Mouse (Mus musculus): ENCODE measurements at regions not wholly inside any gene's neighbourhood (a gene's known extent, or its start where the extent isn't known, plus 50 kb on each side); places are given as distances from the start of the nearest gene placed in this dataset.

DNA sequence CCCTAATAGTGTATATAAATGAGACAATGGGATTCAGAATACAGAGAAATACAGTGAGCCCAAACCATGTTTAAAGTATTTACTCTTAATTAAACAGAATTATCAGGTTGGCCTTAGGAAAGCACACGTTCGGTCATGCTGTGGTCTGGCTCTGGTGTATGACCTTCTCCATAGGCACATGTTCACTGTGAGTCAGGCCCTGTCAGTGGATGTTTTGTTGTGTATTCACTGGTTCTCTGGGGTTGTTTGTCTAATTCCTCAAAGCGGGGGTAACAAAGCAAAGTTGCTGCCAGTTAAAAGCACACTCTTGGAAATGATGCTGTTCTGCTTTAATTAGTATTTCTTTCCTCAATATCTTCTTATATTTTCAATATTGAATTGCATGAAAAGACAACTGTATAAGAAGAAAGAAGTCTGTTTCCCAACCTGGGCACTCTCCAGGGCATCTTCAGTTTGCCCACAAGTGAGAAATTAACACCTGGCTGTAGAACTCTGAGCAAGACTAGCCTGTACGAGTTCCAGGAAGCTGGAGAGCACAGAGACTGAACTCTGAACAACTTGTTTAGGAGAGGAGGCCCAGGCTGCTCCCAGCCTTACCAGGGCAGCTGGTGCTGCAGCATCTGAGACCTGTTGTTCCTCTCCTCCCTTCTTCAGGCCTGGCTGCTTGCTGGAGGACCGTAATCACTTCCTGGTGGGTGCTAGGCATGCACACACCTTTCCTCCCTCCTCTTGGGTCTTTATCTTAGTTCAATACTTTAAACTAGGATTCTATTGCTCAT lies 593.1 kb downstream of the Ttll7 start:
- Histone ChIP-seq H3K4me2 (ENCODE audit: low read depth) (no peak overlapping the region), H3K9ac (replicated peaks) (no peak overlapping the region), H3K27me3 (ENCODE audit: control insufficient read depth, insufficient read depth, low read length) (no peaks in the 10 kb centered on the region), H3K9me3 (ENCODE audit: control insufficient read depth, low read length) (no peaks in the 10 kb centered on the region), H3K4me3 (ENCODE audit: insufficient read depth in 1 of 2, low read depth in 2 of 2, low read length in 2 of 2) (no peak overlapping the region), H3K4me1 (replicated peaks; ENCODE audit: control insufficient read depth in 2 of 2, insufficient read depth in 2 of 2, low read length in 1 of 2) (no peaks in the 10 kb centered on the region), H3K27ac (no peak overlapping the region), H3K36me3 (replicated peaks; ENCODE audit: control insufficient read depth, insufficient read depth, low read depth) (no peaks in the 10 kb centered on the region)
- TF ChIP-seq CTCF (IDR thresholded peaks at IDR 0.05; ENCODE audit: low read depth) (no peak), EP300 (IDR thresholded peaks at IDR 0.05; ENCODE audit: low read depth) (no peak)
- 66% methylated on average over 5 of the region's 5 CpGs for WGBS (ENCODE audit: insufficient replicate concordance)
- ATAC-seq (ENCODE audit: insufficient read depth): no peak
- DNase-seq (ENCODE audit: low read depth in 3 of 3, low spot score in 3 of 3): no peak

DNA sequence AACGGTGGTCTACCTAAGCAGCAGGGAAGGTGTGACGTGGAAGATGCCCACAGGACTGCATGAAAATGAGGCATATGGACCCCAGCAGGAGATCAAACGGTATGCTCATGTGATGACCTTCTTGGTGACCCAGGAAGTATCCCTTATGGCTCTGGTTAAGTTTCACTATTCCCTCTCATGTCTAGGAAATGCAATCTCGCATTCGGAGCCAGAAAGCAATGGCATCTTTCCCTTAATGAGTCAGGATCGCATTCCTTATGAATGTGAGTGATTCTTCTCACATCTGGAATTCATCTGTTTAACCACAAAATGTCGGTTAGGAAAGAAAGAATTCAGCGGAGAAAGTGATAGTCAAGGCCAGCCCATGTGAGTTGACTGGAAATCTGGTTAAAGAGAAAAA lies 593.7 kb downstream of the Ttll7 start:
- H3K4me1 ChIP-seq (replicated peaks; ENCODE audit: control insufficient read depth in 2 of 2, insufficient read depth in 2 of 2, low read length in 1 of 2): no peaks in the 10 kb centered on the region
- WGBS (ENCODE audit: insufficient replicate concordance): 59% methylated on average over 8 of the region's 8 CpGs
- no peaks in the 10 kb centered on the region for H3K9me3 ChIP-seq (ENCODE audit: control insufficient read depth, low read length)
- no peaks in the 10 kb centered on the region for H3K36me3 ChIP-seq (replicated peaks; ENCODE audit: control insufficient read depth, insufficient read depth, low read depth)
- H3K9ac ChIP-seq (replicated peaks): no peak overlapping the region
- H3K27ac ChIP-seq: no peak overlapping the region
- TF ChIP-seq EP300 (IDR thresholded peaks at IDR 0.05; ENCODE audit: low read depth): no peak
- TF ChIP-seq CTCF (IDR thresholded peaks at IDR 0.05; ENCODE audit: low read depth): no peak
- H3K4me2 ChIP-seq (ENCODE audit: low read depth): no peak overlapping the region
- no peaks in the 10 kb centered on the region for H3K27me3 ChIP-seq (ENCODE audit: control insufficient read depth, insufficient read depth, low read length)
- H3K4me3 ChIP-seq (ENCODE audit: insufficient read depth in 1 of 2, low read depth in 2 of 2, low read length in 2 of 2): no peak overlapping the region
- no peak for DNase-seq (ENCODE audit: low read depth in 3 of 3, low spot score in 3 of 3)
- ATAC-seq (ENCODE audit: insufficient read depth): no peak

DNA sequence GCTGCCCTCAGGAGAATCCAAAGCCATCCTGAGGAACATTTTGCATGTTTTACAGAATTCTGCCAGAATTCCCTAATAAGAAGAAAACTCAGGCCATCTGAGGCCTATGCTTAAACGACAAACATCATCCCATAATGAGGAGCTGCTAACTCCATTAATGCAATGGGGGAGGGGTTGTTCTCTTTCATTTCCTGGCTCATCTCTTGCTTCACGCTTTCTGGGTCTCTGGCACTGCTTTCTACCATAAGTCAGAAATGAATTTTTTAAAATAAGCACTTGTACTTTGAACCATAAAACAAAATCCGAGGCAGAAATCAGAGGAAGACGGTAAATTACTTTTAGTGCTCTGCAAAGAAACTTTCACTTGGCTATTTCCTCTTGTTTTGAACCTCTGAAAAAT lies 600.0 kb downstream of the Ttll7 start:
- no peak overlapping the region for H3K4me3 ChIP-seq (ENCODE audit: insufficient read depth in 1 of 2, low read depth in 2 of 2, low read length in 2 of 2)
- no peaks in the 10 kb centered on the region for H3K36me3 ChIP-seq (replicated peaks; ENCODE audit: control insufficient read depth, insufficient read depth, low read depth)
- no peaks in the 10 kb centered on the region for H3K4me1 ChIP-seq (replicated peaks; ENCODE audit: control insufficient read depth in 2 of 2, insufficient read depth in 2 of 2, low read length in 1 of 2)
- ATAC-seq (ENCODE audit: insufficient read depth) (no peak), DNase-seq (ENCODE audit: low read depth in 3 of 3, low spot score in 3 of 3) (no peak)
- TF ChIP-seq EP300 (IDR thresholded peaks at IDR 0.05; ENCODE audit: low read depth): no peak
- TF ChIP-seq CTCF (IDR thresholded peaks at IDR 0.05; ENCODE audit: low read depth): no peak
- H3K27ac ChIP-seq: no peak overlapping the region
- no peak overlapping the region for H3K9ac ChIP-seq (replicated peaks)
- no peaks in the 10 kb centered on the region for H3K9me3 ChIP-seq (ENCODE audit: control insufficient read depth, low read length)
- no peaks in the 10 kb centered on the region for H3K27me3 ChIP-seq (ENCODE audit: control insufficient read depth, insufficient read depth, low read length)
- no peak overlapping the region for H3K4me2 ChIP-seq (ENCODE audit: low read depth)
- 54% methylated on average over 4 of the region's 4 CpGs for WGBS (ENCODE audit: insufficient replicate concordance)

DNA sequence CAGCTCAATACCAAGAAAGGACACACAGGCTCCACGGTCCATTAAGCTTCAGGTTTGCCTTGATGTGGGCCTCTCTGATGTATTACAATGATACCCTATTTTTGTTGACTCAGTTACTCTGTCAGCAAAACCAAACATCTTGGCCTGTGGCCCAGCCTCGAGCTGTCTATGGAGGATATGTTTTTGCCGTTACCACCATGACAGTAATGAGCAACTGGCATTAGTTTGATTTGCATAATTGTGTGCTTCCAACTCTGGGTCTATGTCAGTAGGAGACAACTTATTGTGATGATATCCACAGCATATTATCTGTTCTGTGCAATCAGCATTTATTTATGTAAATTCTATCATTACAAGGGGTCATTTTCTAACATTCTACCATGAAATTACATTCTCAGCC lies 603.2 kb downstream of the Ttll7 start:
- no peaks in the 10 kb centered on the region for H3K4me1 ChIP-seq (replicated peaks; ENCODE audit: control insufficient read depth in 2 of 2, insufficient read depth in 2 of 2, low read length in 1 of 2)
- WGBS (ENCODE audit: insufficient replicate concordance): 65% methylated on average over 3 of the region's 3 CpGs
- DNase-seq (ENCODE audit: low read depth in 3 of 3, low spot score in 3 of 3): no peak

DNA sequence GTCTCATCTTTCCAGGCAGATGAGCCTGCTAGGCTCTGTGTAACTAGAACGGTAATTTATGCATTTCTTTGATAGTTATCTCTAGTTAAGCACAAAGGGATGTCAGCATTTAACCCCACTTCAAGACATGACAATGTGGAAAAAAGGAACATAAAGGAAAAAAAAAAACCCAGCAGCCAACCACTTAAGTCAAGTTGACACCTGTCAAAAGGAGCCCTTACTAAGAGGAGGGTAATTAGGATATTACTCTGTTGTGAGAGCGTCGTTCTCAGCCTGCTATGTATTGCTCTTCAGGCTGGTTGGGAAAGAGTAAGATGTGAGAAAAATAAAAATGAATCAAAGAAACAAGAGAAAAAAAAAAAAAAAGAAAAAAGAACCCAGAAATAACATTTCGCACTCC lies 604.1 kb downstream of the Ttll7 start:
- Histone ChIP-seq H3K4me2 (ENCODE audit: low read depth) (no peak overlapping the region), H3K4me3 (ENCODE audit: insufficient read depth in 1 of 2, low read depth in 2 of 2, low read length in 2 of 2) (no peak overlapping the region), H3K9me3 (ENCODE audit: control insufficient read depth, low read length) (no peaks in the 10 kb centered on the region), H3K4me1 (replicated peaks; ENCODE audit: control insufficient read depth in 2 of 2, insufficient read depth in 2 of 2, low read length in 1 of 2) (no peaks in the 10 kb centered on the region), H3K27me3 (ENCODE audit: control insufficient read depth, insufficient read depth, low read length) (no peaks in the 10 kb centered on the region), H3K36me3 (replicated peaks; ENCODE audit: control insufficient read depth, insufficient read depth, low read depth) (no peaks in the 10 kb centered on the region), H3K27ac (no peak overlapping the region), H3K9ac (replicated peaks) (no peak overlapping the region)
- ATAC-seq (ENCODE audit: insufficient read depth): no peak
- no peak for DNase-seq (ENCODE audit: low read depth in 3 of 3, low spot score in 3 of 3)
- TF ChIP-seq EP300 (IDR thresholded peaks at IDR 0.05; ENCODE audit: low read depth): no peak
- no peak for TF ChIP-seq CTCF (IDR thresholded peaks at IDR 0.05; ENCODE audit: low read depth)
- WGBS (ENCODE audit: insufficient replicate concordance): 60% methylated on average over 4 of the region's 4 CpGs

More for the DNA sequence above, 603.2 kb downstream of the Ttll7 start:
- Histone ChIP-seq H3K4me3 (ENCODE audit: insufficient read depth in 1 of 2, low read depth in 2 of 2, low read length in 2 of 2) (no peak overlapping the region), H3K4me2 (ENCODE audit: low read depth) (no peak overlapping the region), H3K27me3 (ENCODE audit: control insufficient read depth, insufficient read depth, low read length) (no peaks in the 10 kb centered on the region), H3K9me3 (ENCODE audit: control insufficient read depth, low read length) (no peaks in the 10 kb centered on the region), H3K36me3 (replicated peaks; ENCODE audit: control insufficient read depth, insufficient read depth, low read depth) (no peaks in the 10 kb centered on the region), H3K27ac (no peak overlapping the region), H3K9ac (replicated peaks) (no peak overlapping the region)
- no peak for ATAC-seq (ENCODE audit: insufficient read depth)
- no peak for TF ChIP-seq CTCF (IDR thresholded peaks at IDR 0.05; ENCODE audit: low read depth)
- no peak for TF ChIP-seq EP300 (IDR thresholded peaks at IDR 0.05; ENCODE audit: low read depth)
